Mouse (Mus musculus): ENCODE measurements around the gene Prr18. TPM values are rescaled to one million over a fixed set of nuclear protein-coding genes. Genes with fewer than 3 reads are reported as not detected.

Prr18 gene
- polyA plus RNA-seq, 1 experiment from 2014 or later, result 1.7 TPM

- ATAC-seq (ENCODE audit: borderline replicate concordance, extremely low read depth, low FRiP score, low TSS enrichment), result no peak
- no peaks in the 10 kb centered on the region for H3K36me3 ChIP-seq
- no peak overlapping the region for H3K4me3 ChIP-seq
- no peak overlapping the region for H3K9ac ChIP-seq
- H3K9me3 ChIP-seq, result no peaks in the 10 kb centered on the region
- no peak overlapping the region for H3K27ac ChIP-seq
- no peaks in the 10 kb centered on the region for H3K27me3 ChIP-seq
- 47% methylated on average over 2 of the region's 2 CpGs for WGBS
- peaks cover 19% of the 10 kb centered on the region for H3K4me1 ChIP-seq
- H3K4me2 ChIP-seq, result no peak overlapping the region
Measured at GRCm38 (mm10) chr17:8369171-8369570, 31.9 kb downstream of the Prr18 start.

- 34% methylated on average over 13 of the region's 13 CpGs for WGBS
Measured at GRCm38 (mm10) chr17:8370634-8371229, 33.5 kb downstream of the Prr18 start.

DNA sequence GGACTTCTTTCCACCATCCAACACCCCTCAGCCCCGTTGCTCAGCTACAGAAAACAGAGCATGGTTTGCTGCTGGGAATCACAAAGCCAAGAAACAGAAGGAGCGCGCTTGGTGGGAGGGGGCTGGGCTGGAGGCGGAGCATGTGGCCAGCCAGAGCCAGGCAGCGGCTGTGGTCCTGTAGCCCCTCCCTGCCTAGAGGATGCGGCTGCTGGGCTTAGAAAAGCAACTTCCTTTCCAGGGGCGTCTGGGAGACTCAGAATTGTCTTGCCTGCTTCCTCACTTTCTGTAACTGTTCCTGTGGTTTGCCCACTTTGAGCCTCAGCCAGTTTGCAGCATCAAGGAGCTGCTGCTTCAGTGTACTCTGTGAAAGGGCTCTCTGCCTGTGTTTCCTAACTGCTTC lies 34.6 kb downstream of the Prr18 start:
- Histone ChIP-seq H3K36me3 (no peaks in the 10 kb centered on the region), H3K4me3 (peak overlapping the region; percentile 32), H3K27ac (peak overlapping the region; percentile 79), H3K27me3 (no peaks in the 10 kb centered on the region), H3K4me1 (peaks cover 19% of the 10 kb centered on the region), H3K9ac (peak overlapping the region; percentile 32), H3K9me3 (no peaks in the 10 kb centered on the region), H3K4me2 (peak overlapping the region; percentile 62)
- peak; percentile 87 for ATAC-seq (ENCODE audit: borderline replicate concordance, extremely low read depth, low FRiP score, low TSS enrichment)
- WGBS, result 2% methylated on average over 7 of the region's 7 CpGs

More at GRCm38 (mm10) chr17:8370634-8371229, 33.5 kb downstream of the Prr18 start:
- Histone ChIP-seq H3K27me3 (no peaks in the 10 kb centered on the region), H3K4me1 (peaks cover 19% of the 10 kb centered on the region), H3K9ac (no peak overlapping the region), H3K27ac (no peak overlapping the region), H3K4me2 (no peak overlapping the region), H3K4me3 (no peak overlapping the region), H3K36me3 (no peaks in the 10 kb centered on the region), H3K9me3 (no peaks in the 10 kb centered on the region)
- ATAC-seq (ENCODE audit: borderline replicate concordance, extremely low read depth, low FRiP score, low TSS enrichment), result no peak

DNA sequence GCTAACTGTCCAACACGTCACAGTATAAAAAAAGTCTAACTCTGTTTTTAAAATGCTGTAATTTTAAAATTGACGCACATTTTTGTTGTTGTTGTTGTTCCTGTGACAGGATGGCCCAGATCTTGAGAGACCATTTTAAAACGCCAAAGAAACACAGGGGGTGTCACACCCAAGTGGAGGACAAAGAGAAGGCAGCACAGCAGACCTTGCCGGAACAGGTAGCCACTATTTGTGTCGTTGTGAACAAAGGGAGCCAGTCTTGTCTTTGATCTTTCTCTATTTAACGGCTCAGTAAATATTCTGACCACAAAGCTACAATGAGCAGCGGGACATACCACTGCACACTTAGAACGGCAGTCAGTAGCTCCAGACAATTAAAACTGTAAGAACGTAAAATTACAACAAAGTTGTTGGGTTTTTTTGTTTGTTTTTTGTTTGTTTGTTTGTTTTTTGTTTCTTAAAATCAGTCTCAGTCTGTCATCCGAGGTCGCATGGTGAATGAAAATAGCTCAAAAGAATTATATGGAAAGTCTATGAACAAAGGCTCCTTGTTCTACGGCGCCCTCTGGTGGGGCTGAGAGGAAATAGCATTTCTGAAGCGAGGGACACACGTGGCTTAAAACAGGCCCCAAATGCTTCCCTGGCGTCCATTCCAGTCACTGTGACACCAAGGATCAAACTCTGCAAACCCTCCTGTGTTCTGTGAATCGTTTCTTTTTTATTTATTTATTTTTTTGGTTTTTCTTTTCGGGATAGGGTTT lies 35.2 kb downstream of the Prr18 start:
- Histone ChIP-seq H3K27me3 (no peaks in the 10 kb centered on the region), H3K4me1 (peaks cover 19% of the 10 kb centered on the region), H3K4me2 (peak overlapping the region; percentile 62), H3K27ac (peak overlapping the region; percentile 79), H3K4me3 (peak overlapping the region; percentile 32), H3K36me3 (no peaks in the 10 kb centered on the region), H3K9me3 (no peaks in the 10 kb centered on the region), H3K9ac (peak overlapping the region; percentile 32)
- peak; percentile 47; the same call in 1 of the 2 replicates for ATAC-seq (ENCODE audit: borderline replicate concordance, extremely low read depth, low FRiP score, low TSS enrichment)
- WGBS, result 1% methylated on average over 18 of the region's 18 CpGs

DNA sequence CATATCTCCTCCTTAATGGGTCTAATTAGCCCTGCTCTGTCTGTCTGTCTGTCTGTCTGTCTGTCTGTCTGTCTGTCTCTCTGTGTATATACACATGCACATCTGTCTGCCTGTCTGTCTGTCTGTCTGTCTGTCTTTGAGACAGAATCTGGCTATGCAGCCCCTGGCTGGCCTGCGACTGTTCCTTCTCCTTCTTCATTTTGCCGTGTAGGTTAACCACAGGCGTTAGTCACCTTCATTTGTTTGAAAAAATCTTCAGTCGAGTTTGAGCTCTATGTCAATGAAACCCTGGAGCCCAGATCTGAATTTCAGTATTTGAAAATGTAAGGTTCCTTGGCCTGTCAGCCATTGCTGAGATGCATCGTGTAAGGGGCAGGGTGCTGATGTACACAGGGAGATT lies 40.0 kb downstream of the Prr18 start:
- Histone ChIP-seq H3K36me3 (no peaks in the 10 kb centered on the region), H3K27ac (no peak overlapping the region), H3K4me1 (peaks cover 3% of the 10 kb centered on the region), H3K4me2 (no peak overlapping the region), H3K27me3 (no peaks in the 10 kb centered on the region), H3K9me3 (no peaks in the 10 kb centered on the region), H3K9ac (no peak overlapping the region), H3K4me3 (no peak overlapping the region)
- WGBS, result 50% methylated on average over 5 of the region's 5 CpGs
- ATAC-seq (ENCODE audit: borderline replicate concordance, extremely low read depth, low FRiP score, low TSS enrichment), result no peak

DNA sequence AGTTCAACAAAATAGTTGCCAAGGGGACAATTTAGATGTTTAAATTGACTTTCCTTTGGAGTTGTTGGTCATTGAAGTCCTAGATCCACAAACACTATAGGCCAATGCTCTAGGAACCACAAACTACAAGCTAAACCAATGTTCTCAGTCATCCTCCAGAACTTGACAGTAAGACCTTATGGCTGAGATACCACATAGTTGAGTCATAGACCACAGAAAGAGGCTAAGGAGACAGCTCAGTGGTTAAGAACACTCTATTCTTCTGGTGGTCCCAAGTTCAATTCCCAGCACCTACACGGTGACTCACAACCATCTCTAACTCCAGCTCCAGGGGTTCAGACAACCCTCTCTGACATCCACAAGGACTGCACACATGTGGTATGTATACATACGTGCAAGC lies 48.2 kb downstream of the Prr18 start:
- Histone ChIP-seq H3K27me3 (peaks cover 34% of the 10 kb centered on the region), H3K4me3 (no peak overlapping the region), H3K9ac (no peak overlapping the region), H3K4me2 (no peak overlapping the region), H3K4me1 (no peaks in the 10 kb centered on the region), H3K9me3 (no peaks in the 10 kb centered on the region), H3K27ac (no peak overlapping the region), H3K36me3 (no peaks in the 10 kb centered on the region)
- no peak for ATAC-seq (ENCODE audit: borderline replicate concordance, extremely low read depth, low FRiP score, low TSS enrichment)
- 96% methylated on average over 2 of the region's 2 CpGs for WGBS

GRCm38 (mm10) chr17:8388463-8388862 lies 51.2 kb downstream of the Prr18 start:
- H3K9me3 ChIP-seq, result no peaks in the 10 kb centered on the region
- 4% methylated on average over 13 of the region's 13 CpGs for WGBS
- H3K27ac ChIP-seq, result no peak overlapping the region
- H3K9ac ChIP-seq, result no peak overlapping the region
- ATAC-seq (ENCODE audit: borderline replicate concordance, extremely low read depth, low FRiP score, low TSS enrichment), result no peak
- peaks cover 47% of the 10 kb centered on the region for H3K27me3 ChIP-seq
- no peaks in the 10 kb centered on the region for H3K4me1 ChIP-seq
- H3K4me3 ChIP-seq, result no peak overlapping the region
- H3K36me3 ChIP-seq, result no peaks in the 10 kb centered on the region
- no peak overlapping the region for H3K4me2 ChIP-seq

DNA sequence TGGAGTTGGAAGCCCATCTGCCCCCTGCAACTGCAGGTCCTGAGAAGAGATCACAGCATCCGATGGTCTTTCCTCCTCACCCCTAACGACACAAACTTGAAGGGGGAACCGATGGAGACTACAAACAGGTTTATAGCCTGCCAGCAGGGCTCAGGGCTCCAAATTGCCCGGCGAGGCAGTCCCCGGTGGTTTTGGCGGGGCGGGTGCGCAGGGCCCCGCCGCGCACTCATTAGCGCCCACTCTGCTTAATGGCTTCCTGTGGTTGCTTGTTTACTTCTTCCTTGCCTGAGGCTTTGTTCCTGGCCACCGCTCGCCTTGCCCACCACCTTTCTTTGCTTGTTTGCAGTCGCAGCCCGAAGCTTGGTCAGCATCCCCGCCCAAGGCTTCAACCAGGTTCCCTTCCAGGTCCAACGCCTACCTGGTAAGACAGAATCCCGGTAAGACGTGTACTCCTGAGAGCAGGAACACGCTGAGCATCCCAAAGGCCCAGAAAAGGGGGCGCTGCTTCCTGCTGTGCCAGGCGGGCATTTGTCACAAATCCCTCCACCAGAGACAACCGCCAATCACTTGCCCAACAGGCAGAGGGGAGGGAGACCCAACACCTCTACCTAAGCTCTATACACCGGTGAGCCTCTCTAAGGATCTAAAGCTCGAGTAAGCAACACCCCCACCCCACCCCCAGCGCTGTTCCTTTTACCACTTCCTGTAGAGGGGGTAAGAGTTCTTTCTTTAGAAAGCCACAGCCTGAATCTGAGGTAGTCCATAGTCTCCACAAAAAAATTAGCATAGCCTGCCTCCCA lies 51.9 kb downstream of the Prr18 start:
- H3K4me3 ChIP-seq, result no peak overlapping the region
- H3K36me3 ChIP-seq, result no peaks in the 10 kb centered on the region
- no peaks in the 10 kb centered on the region for H3K4me1 ChIP-seq
- H3K9ac ChIP-seq, result no peak overlapping the region
- H3K9me3 ChIP-seq, result no peaks in the 10 kb centered on the region
- 2% methylated on average over 28 of the region's 28 CpGs for WGBS
- ATAC-seq (ENCODE audit: borderline replicate concordance, extremely low read depth, low FRiP score, low TSS enrichment), result no peak
- peaks cover 47% of the 10 kb centered on the region for H3K27me3 ChIP-seq
- H3K4me2 ChIP-seq, result peak overlapping the region; percentile 14
- H3K27ac ChIP-seq, result no peak overlapping the region

DNA sequence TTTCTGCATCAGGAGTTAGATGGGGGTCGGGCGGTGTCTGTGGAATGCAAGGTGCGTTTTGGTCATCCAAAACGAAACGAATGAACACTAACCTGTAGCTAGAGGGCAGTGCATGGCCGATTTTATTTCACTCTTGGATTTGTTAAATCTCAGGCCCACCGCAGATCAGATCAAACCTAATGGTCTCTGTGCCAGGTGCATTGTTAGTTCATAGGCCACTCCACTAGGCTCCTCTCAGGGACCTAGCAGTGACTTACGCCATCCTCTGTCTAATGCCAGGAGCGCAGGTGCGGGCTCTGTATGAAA lies 52.5 kb downstream of the Prr18 start:
- H3K27me3 ChIP-seq, result peaks cover 47% of the 10 kb centered on the region
- H3K9me3 ChIP-seq, result no peaks in the 10 kb centered on the region
- H3K4me3 ChIP-seq, result no peak overlapping the region
- H3K36me3 ChIP-seq, result no peaks in the 10 kb centered on the region
- WGBS, result 5% methylated on average over 10 of the region's 10 CpGs
- no peak overlapping the region for H3K27ac ChIP-seq
- no peaks in the 10 kb centered on the region for H3K4me1 ChIP-seq
- no peak for ATAC-seq (ENCODE audit: borderline replicate concordance, extremely low read depth, low FRiP score, low TSS enrichment)
- H3K9ac ChIP-seq, result no peak overlapping the region
- peak overlapping the region; percentile 14 for H3K4me2 ChIP-seq

DNA sequence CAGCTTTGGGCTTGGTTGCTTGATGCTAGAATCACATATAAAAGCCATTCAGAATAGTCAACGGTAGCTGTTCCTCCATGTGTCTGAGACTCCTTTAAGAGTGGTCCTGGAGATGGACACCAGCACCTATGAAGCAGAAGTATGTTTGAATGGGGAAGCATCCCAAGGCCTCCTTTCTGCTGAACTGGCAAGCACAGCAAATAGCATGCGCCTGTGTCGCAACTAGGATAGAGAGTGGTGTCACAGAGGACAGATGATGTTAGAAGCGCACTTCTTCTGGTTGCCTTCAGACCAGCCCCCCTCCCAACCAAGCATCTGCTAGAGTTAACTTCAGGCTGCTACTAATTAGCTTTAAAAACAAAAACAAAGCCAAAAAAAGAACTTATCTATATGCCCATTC lies 53.2 kb downstream of the Prr18 start:
- no peaks in the 10 kb centered on the region for H3K36me3 ChIP-seq
- ATAC-seq (ENCODE audit: borderline replicate concordance, extremely low read depth, low FRiP score, low TSS enrichment), result no peak
- H3K4me3 ChIP-seq, result no peak overlapping the region
- H3K4me1 ChIP-seq, result no peaks in the 10 kb centered on the region
- H3K9ac ChIP-seq, result no peak overlapping the region
- no peak overlapping the region for H3K4me2 ChIP-seq
- WGBS, result 59% methylated on average over 4 of the region's 4 CpGs
- H3K27ac ChIP-seq, result no peak overlapping the region
- H3K27me3 ChIP-seq, result peaks cover 47% of the 10 kb centered on the region
- H3K9me3 ChIP-seq, result no peaks in the 10 kb centered on the region
